Mouse (Mus musculus) forebrain, embryonic 12.5 days (tissue): ENCODE results near the gene Gatad2a. TPM values are rescaled to one million over a fixed set of nuclear protein-coding genes. Genes with fewer than 3 reads are reported as not detected.
A peak's percentile ranks its signal among the peaks of the same experiment; 100 is the strongest.
"Not testable (repeated sequence)": the region's sequence is repeated elsewhere in the genome, so short reads cannot be mapped to it uniquely, and the experiment has no call there.

ENCODE experiments used
- ATAC-seq: fragments of 200-750 bp; cut with Nextera tagmentation; 2 replicates; pipeline ENCODE4 v1.8.0; 2017; ENCODE audit warnings: moderate TSS enrichment; ENCODE audit not compliant: low FRiP score
- H3K27ac ChIP-seq: fragments of 300-500 bp; sonication (generic); 2 replicates; pipeline ENCODE4 v1.5.1; 2016; ENCODE audit warnings: mild to moderate bottlenecking
- H3K27me3 ChIP-seq: fragments of 300-500 bp; sonication (generic); 2 replicates; pipeline ENCODE4 v1.6.1; 2016; ENCODE audit warnings: mild to moderate bottlenecking
- H3K36me3 ChIP-seq: fragments of 300-500 bp; sonication (generic); replicated peaks from 2 replicates; pipeline ENCODE4 v1.6.1; 2016; ENCODE audit warnings: mild to moderate bottlenecking
- H3K4me1 ChIP-seq: fragments of 300-500 bp; sonication (generic); 2 replicates; pipeline ENCODE4 v1.6.1; 2016
- H3K4me2 ChIP-seq: fragments of 300-500 bp; sonication (generic); 2 replicates; pipeline ENCODE4 v1.6.1; 2016; ENCODE audit warnings: mild to moderate bottlenecking, moderate library complexity
- H3K4me3 ChIP-seq: fragments of 300-500 bp; sonication (generic); replicated peaks from 2 replicates; pipeline ENCODE4 v1.5.1; 2016; ENCODE audit warnings: mild to moderate bottlenecking
- H3K9ac ChIP-seq: fragments of 300-500 bp; sonication (generic); 2 replicates; pipeline ENCODE4 v1.6.1; 2016; ENCODE audit warnings: mild to moderate bottlenecking
- H3K9me3 ChIP-seq: fragments of 300-500 bp; sonication (generic); 2 replicates; pipeline ENCODE4 v1.6.1; 2016
- WGBS: fragments of 180-500 bp; shearing (Covaris S2); methylation state at CpG from one replicate; pipeline ENCODE4 v1.1.7; 2016; 5-methylcytosine and 5-hydroxymethylcytosine counted together
- polyA plus RNA-seq: library from polyadenylated mRNA; unstranded; fragments of >200 nt; fragmentation: Nextera tagmentation; extraction: Ambion mirVana; gene quantifications from 2 replicates; pipeline ENCODE4 v1.2.1, GENCODE M21; 2016

Gene Gatad2a
- polyA plus RNA-seq, 1 experiment from 2014 or later = 48.7 TPM

- WGBS = 73% methylated on average over 1 of the region's 1 CpGs
- no peak for ATAC-seq
Observed at GRCm38 (mm10) chr8:69954642-69955041, 41.5 kb downstream of the Gatad2a start.

GRCm38 (mm10) chr8:69954213-69954612, 42.0 kb downstream of the Gatad2a start:
- Histone ChIP-seq H3K4me2 (no peak overlapping the region), H3K9ac (no peak overlapping the region), H3K27ac (no peak overlapping the region), H3K36me3 (peaks cover 4% of the 10 kb centered on the region), H3K9me3 (no peaks in the 10 kb centered on the region), H3K27me3 (no peaks in the 10 kb centered on the region), H3K4me3 (no peak overlapping the region), H3K4me1 (peaks cover 7% of the 10 kb centered on the region)
- WGBS = 86% methylated on average over 4 of the region's 4 CpGs
- no peak for ATAC-seq

More at GRCm38 (mm10) chr8:69954642-69955041, 41.5 kb downstream of the Gatad2a start:
- Histone ChIP-seq H3K9ac (no peak overlapping the region), H3K4me3 (no peak overlapping the region), H3K27me3 (no peaks in the 10 kb centered on the region), H3K4me2 (no peak overlapping the region), H3K36me3 (no peaks in the 10 kb centered on the region; the same call in 1 of the 2 replicates), H3K27ac (no peak overlapping the region), H3K4me1 (peaks cover 7% of the 10 kb centered on the region), H3K9me3 (no peaks in the 10 kb centered on the region)

- H3K27ac ChIP-seq = no peak overlapping the region
- no peaks in the 10 kb centered on the region for H3K27me3 ChIP-seq
- no peak overlapping the region for H3K4me2 ChIP-seq
- H3K36me3 ChIP-seq = peaks cover 16% of the 10 kb centered on the region
- ATAC-seq = no peak
- no peak overlapping the region for H3K4me3 ChIP-seq
- no peaks in the 10 kb centered on the region for H3K9me3 ChIP-seq
- peaks cover 3% of the 10 kb centered on the region; the same call in 1 of the 2 replicates for H3K4me1 ChIP-seq
- H3K9ac ChIP-seq = no peak overlapping the region
- WGBS = 93% methylated on average over 2 of the region's 2 CpGs
Observed at GRCm38 (mm10) chr8:69950300-69950699, 45.9 kb downstream of the Gatad2a start.

GRCm38 (mm10) chr8:69942495-69942894, 53.7 kb downstream of the Gatad2a start:
- not testable (repeated sequence) for H3K9me3 ChIP-seq, H3K4me1 ChIP-seq, H3K9ac ChIP-seq, H3K27ac ChIP-seq, H3K36me3 ChIP-seq, ATAC-seq, H3K4me2 ChIP-seq, H3K27me3 ChIP-seq, H3K4me3 ChIP-seq
- 98% methylated on average over 2 of the region's 3 CpGs for WGBS

- no peak for ATAC-seq
- Histone ChIP-seq H3K9me3 (no peaks in the 10 kb centered on the region), H3K4me3 (no peak overlapping the region), H3K27me3 (no peaks in the 10 kb centered on the region), H3K9ac (no peak overlapping the region), H3K27ac (no peak overlapping the region), H3K4me2 (no peak overlapping the region), H3K4me1 (peaks cover 15% of the 10 kb centered on the region), H3K36me3 (peaks cover 7% of the 10 kb centered on the region)
- whole genome bisulfite sequencing = 90% methylated on average over 2 of the region's 2 CpGs
Observed at GRCm38 (mm10) chr8:69940386-69940785, 55.8 kb downstream of the Gatad2a start.

- H3K36me3 ChIP-seq = peaks cover 14% of the 10 kb centered on the region
Observed at GRCm38 (mm10) chr8:69939633-69940032, 56.6 kb downstream of the Gatad2a start.

GRCm38 (mm10) chr8:69938245-69938982, 57.8 kb downstream of the Gatad2a start:
- Histone ChIP-seq H3K4me2 (no peak overlapping the region), H3K4me1 (peaks cover 15% of the 10 kb centered on the region), H3K27ac (no peak overlapping the region), H3K27me3 (no peaks in the 10 kb centered on the region), H3K36me3 (peaks cover 24% of the 10 kb centered on the region), H3K4me3 (no peak overlapping the region), H3K9me3 (no peaks in the 10 kb centered on the region), H3K9ac (no peak overlapping the region)
- 96% methylated on average over 6 of the region's 6 CpGs for WGBS
- no peak for ATAC-seq

More at GRCm38 (mm10) chr8:69939633-69940032, 56.6 kb downstream of the Gatad2a start:
- Histone ChIP-seq H3K4me1 (peaks cover 15% of the 10 kb centered on the region), H3K4me3 (no peak overlapping the region), H3K27me3 (no peaks in the 10 kb centered on the region), H3K4me2 (no peak overlapping the region), H3K9me3 (no peaks in the 10 kb centered on the region), H3K27ac (no peak overlapping the region), H3K9ac (no peak overlapping the region)
- no peak for ATAC-seq
- 53% methylated on average over 3 of the region's 3 CpGs for WGBS

GRCm38 (mm10) chr8:69937466-69937865, 58.7 kb downstream of the Gatad2a start:
- WGBS = 93% methylated on average over 3 of the region's 3 CpGs
- H3K4me3 ChIP-seq = no peak overlapping the region
- ATAC-seq = no peak
- no peaks in the 10 kb centered on the region for H3K27me3 ChIP-seq
- peaks cover 15% of the 10 kb centered on the region for H3K4me1 ChIP-seq
- H3K4me2 ChIP-seq = no peak overlapping the region
- H3K9me3 ChIP-seq = no peaks in the 10 kb centered on the region
- H3K36me3 ChIP-seq = peaks cover 24% of the 10 kb centered on the region
- H3K9ac ChIP-seq = no peak overlapping the region
- no peak overlapping the region for H3K27ac ChIP-seq

GRCm38 (mm10) chr8:69936050-69936794, 60.0 kb downstream of the Gatad2a start:
- peak overlapping the region; percentile 71 for H3K27ac ChIP-seq
- H3K4me3 ChIP-seq = no peak overlapping the region
- peak; percentile 81 for ATAC-seq
- WGBS = 65% methylated on average over 7 of the region's 7 CpGs
- no peaks in the 10 kb centered on the region for H3K9me3 ChIP-seq
- no peak overlapping the region for H3K4me2 ChIP-seq
- H3K36me3 ChIP-seq = peaks cover 24% of the 10 kb centered on the region
- H3K9ac ChIP-seq = no peak overlapping the region
- peaks cover 15% of the 10 kb centered on the region for H3K4me1 ChIP-seq
- H3K27me3 ChIP-seq = no peaks in the 10 kb centered on the region

GRCm38 (mm10) chr8:69935431-69935830, 60.8 kb downstream of the Gatad2a start:
- H3K27ac ChIP-seq = no peak overlapping the region
- peaks cover 24% of the 10 kb centered on the region for H3K36me3 ChIP-seq

GRCm38 (mm10) chr8:69934582-69934981, 61.6 kb downstream of the Gatad2a start:
- Histone ChIP-seq H3K27ac (no peak overlapping the region), H3K9ac (no peak overlapping the region), H3K27me3 (no peaks in the 10 kb centered on the region), H3K4me2 (no peak overlapping the region), H3K9me3 (no peaks in the 10 kb centered on the region), H3K36me3 (peaks cover 24% of the 10 kb centered on the region), H3K4me1 (peaks cover 15% of the 10 kb centered on the region), H3K4me3 (no peak overlapping the region)
- WGBS = 92% methylated on average over 5 of the region's 5 CpGs
- ATAC-seq = no peak

More at GRCm38 (mm10) chr8:69935431-69935830, 60.8 kb downstream of the Gatad2a start:
- Histone ChIP-seq H3K4me3 (no peak overlapping the region), H3K4me2 (no peak overlapping the region), H3K4me1 (peaks cover 15% of the 10 kb centered on the region), H3K9ac (no peak overlapping the region), H3K27me3 (no peaks in the 10 kb centered on the region), H3K9me3 (no peaks in the 10 kb centered on the region)
- 91% methylated on average over 3 of the region's 3 CpGs for WGBS
- ATAC-seq = no peak

GRCm38 (mm10) chr8:69933811-69934210, 62.4 kb downstream of the Gatad2a start:
- H3K27me3 ChIP-seq = no peaks in the 10 kb centered on the region
- 82% methylated on average over 2 of the region's 2 CpGs for WGBS

More at GRCm38 (mm10) chr8:69933811-69934210, 62.4 kb downstream of the Gatad2a start:
- Histone ChIP-seq H3K4me1 (peaks cover 15% of the 10 kb centered on the region), H3K36me3 (peaks cover 24% of the 10 kb centered on the region), H3K9ac (no peak overlapping the region), H3K4me2 (no peak overlapping the region), H3K27ac (no peak overlapping the region), H3K4me3 (no peak overlapping the region), H3K9me3 (no peaks in the 10 kb centered on the region)
- ATAC-seq = no peak
